In genomic region chr8:119437506-119437905, GRCm38 (mm10) we compare ENCODE assay signal across 9 mouse cellular contexts. TPM values are rescaled to one million over a fixed set of nuclear protein-coding genes. Genes with fewer than 3 reads are reported as not detected.
A peak's percentile ranks its signal among the peaks of the same experiment; 100 is the strongest.
DNase-seq lines count a peak whose midpoint lies in the region; ATAC-seq and TF ChIP-seq lines count a peak whose summit lies in the region.
"Had no signal": no experiment of that assay in that cellular context is flagged by ENCODE, and none has a peak within 500 bp of the region (broad histone marks: within the 10 kb centered on the region; RNA-seq: fewer than 3 reads in every experiment).

No protein-coding gene starts in this region.

- peak; percentile 2; the same call in 1 of the 2 replicates for TF ChIP-seq CTCF in bone marrow macrophage, adult 2 months (IDR thresholded peaks at IDR 0.05; ENCODE audit: low read depth, low read length)
- TF ChIP-seq CTCF in thymus, adult 2 months (IDR thresholded peaks at IDR 0.05; ENCODE audit: borderline replicate concordance, control insufficient read depth, extremely low read depth, insufficient read depth, low read length, poor library complexity), result no peak

- H3K79me2 ChIP-seq in myocyte (ENCODE audit: control insufficient read depth, insufficient read depth), result peaks cover 21% of the 10 kb centered on the region

- H3K9me3 ChIP-seq in heart, embryonic 16.5 days (replicated peaks; ENCODE audit: control insufficient read depth, low read length), result no peaks in the 10 kb centered on the region
- H3K9me3 ChIP-seq in heart, embryonic 11.5 days (replicated peaks; ENCODE audit: control insufficient read depth, low read length), result no peaks in the 10 kb centered on the region
- no peaks in the 10 kb centered on the region for H3K9me3 ChIP-seq in forebrain, embryonic 14.5 days (replicated peaks; ENCODE audit: control insufficient read depth, low read length)

- H3K27ac ChIP-seq in heart, embryonic 16.5 days (ENCODE audit: low read length), result no peak overlapping the region
- no peak overlapping the region for H3K27ac ChIP-seq in heart, embryonic 11.5 days (ENCODE audit: low read depth, low read length)
- H3K27ac ChIP-seq in bone marrow macrophage, adult 2 months (ENCODE audit: insufficient read depth, low read depth, low read length), result peak overlapping the region; percentile 65
- no peak overlapping the region for H3K27ac ChIP-seq in thymus, adult 2 months (ENCODE audit: control insufficient read depth, insufficient read depth, low read length)
- no peak overlapping the region for H3K27ac ChIP-seq in forebrain, embryonic 14.5 days (ENCODE audit: low read depth, low read length)

- H3K9ac ChIP-seq in heart, embryonic 16.5 days (ENCODE audit: low read length), result no peak overlapping the region
- no peak overlapping the region for H3K9ac ChIP-seq in heart, embryonic 11.5 days (ENCODE audit: low read depth, low read length)
- no peak overlapping the region for H3K9ac ChIP-seq in forebrain, embryonic 14.5 days (ENCODE audit: low read length)

- no peak overlapping the region for H3K4me3 ChIP-seq in heart, embryonic 16.5 days (ENCODE audit: low read length)
- H3K4me3 ChIP-seq in heart, embryonic 11.5 days (ENCODE audit: low read depth, low read length), result no peak overlapping the region
- peak overlapping the region; percentile 73 for H3K4me3 ChIP-seq in bone marrow macrophage, adult 2 months (ENCODE audit: insufficient read depth, low read length)
- H3K4me3 ChIP-seq in myocyte, result peak overlapping the region; percentile 69
- no peak overlapping the region for H3K4me3 ChIP-seq in thymus, adult 2 months (ENCODE audit: control insufficient read depth, insufficient read depth, low read length)
- H3K4me3 ChIP-seq in forebrain, embryonic 14.5 days (ENCODE audit: low read depth, low read length), result no peak overlapping the region

- TF ChIP-seq POLR2A in bone marrow macrophage, adult 2 months (IDR thresholded peaks at IDR 0.05; ENCODE audit: borderline replicate concordance, low read depth, low read length), result no peak
- no peak for TF ChIP-seq POLR2A in myocyte (IDR thresholded peaks at IDR 0.05; ENCODE audit: insufficient read length, low read depth)
- no peak for TF ChIP-seq POLR2A in thymus, adult 2 months (IDR thresholded peaks at IDR 0.05; ENCODE audit: control insufficient read depth, extremely low read depth, insufficient read depth, low read length, poor library complexity)

- peaks cover 4% of the 10 kb centered on the region for H3K4me1 ChIP-seq in heart, embryonic 16.5 days (ENCODE audit: control insufficient read depth, insufficient read depth, low read length)
- H3K4me1 ChIP-seq in heart, embryonic 11.5 days (ENCODE audit: control insufficient read depth, insufficient read depth, low read length), result peaks cover 9% of the 10 kb centered on the region; the same call in 1 of the 2 replicates
- H3K4me1 ChIP-seq in bone marrow macrophage, adult 2 months (ENCODE audit: control insufficient read depth, insufficient read depth, low read length), result peaks cover 58% of the 10 kb centered on the region
- H3K4me1 ChIP-seq in thymus, adult 2 months (replicated peaks; ENCODE audit: control insufficient read depth, insufficient read depth, low read length), result peaks cover 13% of the 10 kb centered on the region
- no peaks in the 10 kb centered on the region for H3K4me1 ChIP-seq in forebrain, embryonic 14.5 days (ENCODE audit: control insufficient read depth, insufficient read depth, low read length)

- DNase-seq in kidney, postnatal 14 days, result peak; percentile 41
- no peak for DNase-seq in thymus, adult 2 months
- no peak for DNase-seq in forebrain, embryonic 14.5 days (ENCODE audit: low spot score)
- no peak for DNase-seq in right cerebral cortex, postnatal 14 days
- DNase-seq: layer of hippocampus, postnatal 36 days had no signal

- H3ac ChIP-seq in myocyte (ENCODE audit: control insufficient read depth, insufficient read length), result peak overlapping the region; percentile 34

- H3K4me2 ChIP-seq in heart, embryonic 16.5 days (ENCODE audit: low read depth, low read length), result peak overlapping the region; percentile 16; the same call in 1 of the 2 replicates
- H3K4me2 ChIP-seq in heart, embryonic 11.5 days, result no peak overlapping the region
- peak overlapping the region; percentile 79 for H3K4me2 ChIP-seq in myocyte (ENCODE audit: low read depth)
- no peak overlapping the region for H3K4me2 ChIP-seq in forebrain, embryonic 14.5 days (ENCODE audit: low read length)

- no peak for ATAC-seq in heart, embryonic 16.5 days (replicated peaks; ENCODE audit: extremely low read depth, insufficient read depth, low FRiP score)
- ATAC-seq in heart, embryonic 11.5 days (replicated peaks; ENCODE audit: insufficient number of reproducible peaks, low FRiP score, low TSS enrichment), result no peak
- ATAC-seq in forebrain, embryonic 14.5 days, result no peak

- H3K27me3 ChIP-seq in heart, embryonic 16.5 days (ENCODE audit: control insufficient read depth, insufficient read depth, low read length), result no peaks in the 10 kb centered on the region; the same call in 1 of the 2 replicates
- H3K27me3 ChIP-seq in heart, embryonic 11.5 days (ENCODE audit: control insufficient read depth, insufficient read depth, low read length), result peaks cover 12% of the 10 kb centered on the region
- H3K27me3 ChIP-seq in myocyte (ENCODE audit: control insufficient read depth, insufficient read depth, insufficient read length), result no peaks in the 10 kb centered on the region
- H3K27me3 ChIP-seq in thymus, adult 2 months (ENCODE audit: control insufficient read depth, insufficient read depth, low read length), result no peaks in the 10 kb centered on the region
- no peaks in the 10 kb centered on the region; the same call in 1 of the 2 replicates for H3K27me3 ChIP-seq in forebrain, embryonic 14.5 days (replicated peaks; ENCODE audit: control insufficient read depth, insufficient read depth, low read length)

- no peaks in the 10 kb centered on the region for H3K36me3 ChIP-seq in heart, embryonic 16.5 days (ENCODE audit: control insufficient read depth, insufficient read depth)
- no peaks in the 10 kb centered on the region for H3K36me3 ChIP-seq in heart, embryonic 11.5 days (ENCODE audit: control insufficient read depth, insufficient read depth, low read length)
- H3K36me3 ChIP-seq in myocyte (ENCODE audit: control insufficient read depth, insufficient read depth), result peaks cover 10% of the 10 kb centered on the region
- H3K36me3 ChIP-seq in thymus, adult 2 months (ENCODE audit: control insufficient read depth, insufficient read depth, low read length), result no peaks in the 10 kb centered on the region
- no peaks in the 10 kb centered on the region for H3K36me3 ChIP-seq in forebrain, embryonic 14.5 days (ENCODE audit: control insufficient read depth, insufficient read depth, low read length)

- 69% methylated on average over 11 of the region's 11 CpGs for WGBS in heart, embryonic 16.5 days
- 68% methylated on average over 11 of the region's 11 CpGs for WGBS in heart, embryonic 11.5 days (ENCODE audit: insufficient replicate concordance)
- WGBS in thymus, adult 2 months, result 70% methylated on average over 11 of the region's 11 CpGs
- 65% methylated on average over 11 of the region's 11 CpGs for WGBS in forebrain, embryonic 14.5 days

TF ChIP-seq in myocyte, 11 proteins besides CTCF, POLR2A, EP300 and RAD21:
- TF ChIP-seq TCF12 (IDR thresholded peaks at IDR 0.05; ENCODE audit: insufficient read depth, poor library complexity, severe bottlenecking) (no peak), MYOG (IDR thresholded peaks at IDR 0.05; ENCODE audit: control insufficient read depth in 1 of 3, insufficient read depth in 1 of 3, insufficient read length in 2 of 3, low read depth in 2 of 3) (no peak), POLR2AphosphoS2 (IDR thresholded peaks at IDR 0.05; ENCODE audit: insufficient read length, low read depth) (no peak), USF1 (IDR thresholded peaks at IDR 0.05; ENCODE audit: low read depth) (no peak), TCF3 (IDR thresholded peaks at IDR 0.05; ENCODE audit: insufficient read length, low read depth) (no peak), E2F4 (IDR thresholded peaks at IDR 0.05; ENCODE audit: insufficient read depth) (no peak), SRF (IDR thresholded peaks at IDR 0.05; ENCODE audit: control insufficient read depth, insufficient read length, low read depth) (no peak), CEBPB (IDR thresholded peaks at IDR 0.05; ENCODE audit: insufficient read depth, poor library complexity, severe bottlenecking) (no peak), MYOD1 (IDR thresholded peaks at IDR 0.05; ENCODE audit: control insufficient read depth in 1 of 3, insufficient read length in 2 of 3, low read depth in 2 of 3) (no peak), REST (IDR thresholded peaks at IDR 0.05; ENCODE audit: insufficient read depth, insufficient read length) (no peak)

RNA-seq across cellular contexts. Expression of gene Osgin1, which starts 3.6 kb away (rescaled TPM):
- 0.74 and 0.85 TPM in 2 replicates for polyA plus RNA-seq in heart, embryonic 16.5 days (2015; fragmentation: Nextera tagmentation; extraction: Ambion mirVana)
- polyA plus RNA-seq in heart, embryonic 11.5 days (2014; fragmentation: Nextera tagmentation; extraction: Ambion mirVana), result 0.39 and 0.94 TPM in 2 replicates
- 33.8 and 34.3 TPM in 2 replicates for polyA plus RNA-seq in bone marrow macrophage, adult 2 months (2012; ENCODE audit: insufficient read depth, insufficient read length, missing spikeins)
- 14.3 TPM for polyA plus RNA-seq in myocyte (2012; fragmentation: generic; extraction: Trizol)
- polyA plus RNA-seq in thymus, adult 2 months (2012; rRNA removed), result 7.7 and 7.8 TPM in 2 replicates
- 0.15 and 0.28 TPM in 2 replicates for polyA plus RNA-seq in forebrain, embryonic 14.5 days (2014; fragmentation: Nextera tagmentation; extraction: Ambion mirVana)

RNA-seq across cellular contexts. Expression of gene Necab2, which starts 9.0 kb away (rescaled TPM):
- polyA plus RNA-seq in heart, embryonic 16.5 days (2015; fragmentation: Nextera tagmentation; extraction: Ambion mirVana), result 0.12 and 0.21 TPM in 2 replicates
- polyA plus RNA-seq in heart, embryonic 11.5 days (2014; fragmentation: Nextera tagmentation; extraction: Ambion mirVana), result 1.4 and 2.0 TPM in 2 replicates
- polyA plus RNA-seq in bone marrow macrophage, adult 2 months (2012; ENCODE audit: insufficient read depth, insufficient read length, missing spikeins), result not detected in 2 replicates
- not detected for polyA plus RNA-seq in myocyte (2012; fragmentation: generic; extraction: Trizol)
- polyA plus RNA-seq in thymus, adult 2 months (2012; rRNA removed), result 0.06 and 0.12 TPM in 2 replicates
- polyA plus RNA-seq in forebrain, embryonic 14.5 days (2014; fragmentation: Nextera tagmentation; extraction: Ambion mirVana), result 16.9 and 19.5 TPM in 2 replicates

RNA-seq across cellular contexts. Expression of gene Mlycd, which starts 42.8 kb away (rescaled TPM):
- 21.4 and 25.5 TPM in 2 replicates for polyA plus RNA-seq in heart, embryonic 16.5 days (2015; fragmentation: Nextera tagmentation; extraction: Ambion mirVana)
- 14.2 and 19.0 TPM in 2 replicates for polyA plus RNA-seq in heart, embryonic 11.5 days (2014; fragmentation: Nextera tagmentation; extraction: Ambion mirVana)
- 14.2 and 14.3 TPM in 2 replicates for polyA plus RNA-seq in bone marrow macrophage, adult 2 months (2012; ENCODE audit: insufficient read depth, insufficient read length, missing spikeins)
- 23.1 TPM for polyA plus RNA-seq in myocyte (2012; fragmentation: generic; extraction: Trizol)
- polyA plus RNA-seq in thymus, adult 2 months (2012; rRNA removed), result 20.7 and 22.1 TPM in 2 replicates
- polyA plus RNA-seq in forebrain, embryonic 14.5 days (2014; fragmentation: Nextera tagmentation; extraction: Ambion mirVana), result 12.3 and 16.6 TPM in 2 replicates

Comparison
In these comparisons a context has a peak if more than half of its experiments do, and no peak if none do; other contexts are left out.
1. H3K4me2 ChIP-seq: peak in heart, embryonic 16.5 days (single experiment) and myocyte (single experiment); none in heart, embryonic 11.5 days (single experiment) and forebrain, embryonic 14.5 days (single experiment).
2. H3K4me3 ChIP-seq: peak in bone marrow macrophage, adult 2 months (single experiment) and myocyte (single experiment); none in heart, embryonic 16.5 days (single experiment), heart, embryonic 11.5 days (single experiment), thymus, adult 2 months (single experiment) and forebrain, embryonic 14.5 days (single experiment).